Mouse (Mus musculus) CD4-positive, CD25-positive, alpha-beta regulatory T cell, adult 2 months (primary cell): ENCODE data around the gene Ncf2.

Experiments
- DNase-seq: peaks from one replicate; pipeline ENCODE4 v3.0.0-alpha.2; 2012; ENCODE audit warnings: low read depth, low spot score

The Ncf2 gene

GRCm38 (mm10) chr1:152796683-152797263 is 3.2 kb upstream of the Ncf2 start:
- no peak for DNase-seq

DNA sequence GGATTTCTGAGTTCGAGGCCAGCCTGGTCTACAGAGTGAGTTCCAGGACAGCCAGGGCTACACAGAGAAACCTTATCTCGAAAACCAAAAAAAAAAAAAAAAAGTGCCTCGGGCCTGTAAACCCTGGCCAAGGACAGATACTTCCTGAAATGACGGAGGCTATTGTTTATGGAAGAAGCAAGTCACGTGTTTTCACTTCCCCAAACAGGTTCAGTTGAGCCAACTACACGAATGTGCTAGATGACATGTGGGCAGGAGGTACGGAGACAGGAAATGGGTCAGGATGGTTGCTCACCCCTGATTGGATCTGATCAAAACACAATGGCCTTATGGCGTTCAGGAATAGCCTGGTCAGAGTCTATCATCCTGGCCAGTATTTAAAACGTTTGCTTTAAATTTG is 1.9 kb upstream of the Ncf2 start:
- no peak for DNase-seq

DNA sequence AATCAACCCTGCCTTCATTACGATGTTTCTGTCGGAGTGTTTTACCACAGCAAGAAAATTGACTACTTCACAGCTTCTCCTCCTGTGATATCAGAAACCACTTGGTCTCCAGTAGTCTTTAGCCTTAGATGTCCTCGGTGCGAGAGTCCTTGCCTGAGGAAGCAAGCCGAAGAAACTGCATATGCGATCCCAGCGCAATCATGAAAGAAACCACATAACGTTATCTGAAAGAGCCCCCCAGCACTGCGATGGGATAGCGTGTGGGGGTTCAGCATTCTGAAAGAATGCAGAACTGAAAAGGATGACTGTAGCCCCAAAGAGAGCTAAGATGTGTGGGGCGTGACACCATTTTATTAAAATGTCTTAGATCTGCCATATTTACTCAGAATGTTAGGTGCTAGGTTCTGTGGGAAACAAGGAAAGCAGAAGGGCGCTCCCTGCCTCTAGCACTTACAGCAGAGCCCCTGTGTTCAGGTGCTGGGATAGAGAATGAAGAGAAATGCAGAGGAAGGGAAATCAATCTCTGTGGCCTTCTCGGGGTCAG is 711 bp downstream of the Ncf2 start:
- no peak for DNase-seq

GRCm38 (mm10) chr1:152804907-152805306 is 4.9 kb downstream of the Ncf2 start:
- DNase-seq: no peak

- no peak for DNase-seq
Observed at GRCm38 (mm10) chr1:152807619-152808391, 7.8 kb downstream of the Ncf2 start.

GRCm38 (mm10) chr1:152808392-152808680 is 8.3 kb downstream of the Ncf2 start:
- no peak for DNase-seq

DNA sequence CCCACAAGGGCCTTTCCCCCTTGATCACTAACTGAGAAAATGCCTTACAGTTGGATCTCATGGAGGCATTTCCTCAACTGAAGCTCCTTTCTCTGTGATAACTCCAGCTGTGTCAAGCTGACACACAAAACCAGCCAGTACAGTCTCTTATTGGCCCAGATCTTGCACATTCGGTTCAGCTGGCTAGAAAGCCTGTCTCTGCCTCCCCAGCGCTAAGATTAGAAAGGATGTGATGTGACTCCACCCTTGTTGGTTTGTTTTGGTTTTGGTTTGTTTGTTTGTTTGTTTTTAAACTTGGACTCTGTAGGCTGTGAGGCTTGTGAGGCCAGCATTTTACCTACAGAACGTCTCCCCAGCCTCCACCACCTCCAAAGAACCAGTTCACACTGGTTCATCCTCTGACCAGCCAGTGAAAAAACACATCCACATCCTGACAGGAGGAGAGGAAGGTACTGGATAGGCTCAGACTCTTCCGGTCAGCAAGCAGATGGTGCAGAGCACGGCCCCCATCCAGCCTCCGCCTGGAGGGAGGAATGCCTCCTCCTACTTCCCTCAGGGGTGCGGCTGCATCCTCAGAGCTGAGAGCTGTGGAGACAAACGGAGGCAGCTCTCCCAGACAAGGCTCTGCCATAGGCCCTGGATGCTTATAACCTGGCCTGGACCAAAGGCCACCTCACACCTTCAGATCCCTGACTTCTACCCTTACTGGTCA is 9.7 kb downstream of the Ncf2 start:
- DNase-seq: no peak

DNA sequence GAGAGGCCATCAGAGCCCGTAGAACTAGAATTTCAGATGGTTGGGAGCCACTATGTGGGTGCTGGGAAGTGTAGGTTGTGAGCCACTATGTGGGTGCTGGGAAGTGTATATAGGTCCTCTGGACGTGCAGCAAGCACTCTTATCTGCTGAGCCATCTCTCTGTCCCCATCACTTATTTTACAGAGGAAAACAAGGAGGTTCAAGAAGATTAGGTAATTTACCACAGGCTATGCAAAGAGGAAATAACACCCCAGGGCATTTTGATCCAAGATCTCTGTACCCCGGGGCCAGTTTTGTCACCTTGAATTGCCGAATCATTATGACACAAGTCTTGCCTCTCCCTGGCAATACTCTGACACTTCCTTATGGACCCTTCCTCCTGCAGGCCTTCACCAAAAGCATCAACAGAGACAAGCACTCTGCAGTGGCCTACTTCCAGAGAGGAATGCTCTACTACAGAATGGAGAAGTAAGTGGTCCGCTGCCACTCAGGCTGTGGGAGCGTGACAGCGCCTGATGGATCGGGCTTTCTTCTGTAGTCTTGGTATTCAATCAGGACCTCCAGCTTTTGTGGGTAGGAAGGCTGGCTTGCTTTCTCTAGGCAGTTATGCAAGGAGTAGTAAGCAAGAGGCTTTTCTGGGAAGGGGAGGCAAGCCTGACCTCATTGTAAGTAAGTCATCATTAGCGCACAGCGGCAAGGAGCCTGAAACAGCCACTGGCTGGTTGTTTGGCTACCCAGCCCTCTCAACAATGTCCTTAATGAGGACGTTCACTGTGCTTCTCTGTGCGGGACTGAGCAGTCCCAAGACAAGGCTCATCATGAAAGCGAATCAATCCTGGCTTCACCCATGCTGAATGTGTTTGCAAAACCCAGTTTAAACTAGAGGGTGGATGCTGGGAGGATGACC is 10.8 kb downstream of the Ncf2 start:
- DNase-seq: no peak

GRCm38 (mm10) chr1:152815265-152815701 is 15.3 kb downstream of the Ncf2 start:
- peak; percentile 11 for DNase-seq

DNA sequence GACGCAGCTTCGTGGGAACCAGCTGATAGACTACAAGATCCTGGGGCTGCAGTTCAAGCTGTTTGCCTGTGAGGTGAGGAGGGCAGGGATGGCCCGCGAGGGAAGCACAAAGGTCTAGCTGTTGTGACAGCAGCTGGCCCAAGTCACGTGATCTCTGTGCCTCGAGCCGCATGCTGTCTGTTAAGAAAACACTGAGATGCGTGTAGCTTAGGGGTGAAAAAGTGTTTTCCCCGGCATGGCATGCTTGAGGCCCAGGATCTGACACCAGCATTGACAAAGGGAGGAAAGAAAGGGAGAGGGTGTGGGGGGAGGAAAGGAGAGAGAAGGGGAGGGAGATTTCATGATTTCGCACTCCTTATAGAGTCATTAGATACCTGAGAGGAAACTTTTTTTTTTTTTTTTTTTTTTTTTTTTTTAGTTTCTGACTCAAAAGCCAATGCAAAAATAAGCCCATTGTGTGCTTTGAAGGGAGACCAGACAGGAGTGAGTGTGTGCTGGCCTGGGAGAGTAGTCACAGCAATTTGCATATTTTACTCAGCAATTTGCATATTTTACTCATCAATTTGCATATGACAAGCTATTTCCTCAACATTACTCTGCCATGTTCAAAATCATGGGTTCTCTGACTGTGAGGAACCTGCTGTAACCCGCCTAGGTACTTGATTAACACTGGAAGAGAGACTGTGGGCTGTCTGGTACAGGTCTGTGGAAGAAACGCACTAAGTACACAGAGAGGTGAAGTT is 17.2 kb downstream of the Ncf2 start:
- no peak for DNase-seq

DNA sequence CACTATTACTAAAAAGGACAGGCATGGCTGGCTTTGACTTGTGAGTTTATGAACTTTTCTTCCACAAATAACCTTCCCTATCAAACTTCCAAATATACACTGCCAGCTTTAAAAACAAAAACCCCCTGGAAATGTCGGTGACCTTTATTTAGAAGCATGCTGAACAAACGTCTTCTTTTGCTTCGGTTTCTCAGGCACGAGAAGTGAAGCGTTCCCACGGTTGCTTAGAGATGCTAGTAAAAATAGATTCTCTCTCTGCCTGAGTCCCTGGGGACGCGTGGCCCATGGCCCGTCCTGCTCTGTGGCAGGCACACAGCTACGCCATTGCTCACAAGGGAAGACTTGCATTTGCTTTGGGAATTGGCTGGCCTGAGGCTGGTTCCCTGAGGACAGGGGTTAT is 17.8 kb downstream of the Ncf2 start:
- DNase-seq: no peak

GRCm38 (mm10) chr1:152819558-152819957 is 19.6 kb downstream of the Ncf2 start:
- DNase-seq: no peak

GRCm38 (mm10) chr1:152820911-152821695 is 21.1 kb downstream of the Ncf2 start:
- no peak for DNase-seq

DNA sequence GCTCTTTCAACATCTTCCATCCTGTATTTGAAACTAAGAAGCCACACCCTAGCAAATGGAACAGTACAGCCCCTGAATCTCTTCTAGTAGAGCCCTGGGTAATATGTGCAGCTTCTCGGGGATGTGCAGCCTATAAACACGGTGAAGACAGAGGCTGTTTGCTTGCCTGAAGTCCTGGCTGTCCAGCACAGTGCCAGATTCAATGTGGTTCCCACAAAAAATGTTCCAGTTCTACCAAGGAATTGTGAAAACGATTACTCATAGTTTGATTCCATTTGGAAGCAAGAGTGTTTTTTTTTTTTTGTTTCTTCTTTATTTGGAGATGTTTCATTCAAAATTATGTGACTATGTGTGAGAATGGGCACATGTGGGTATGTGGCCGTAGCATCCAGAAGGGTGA is 21.8 kb downstream of the Ncf2 start:
- no peak for DNase-seq

DNA sequence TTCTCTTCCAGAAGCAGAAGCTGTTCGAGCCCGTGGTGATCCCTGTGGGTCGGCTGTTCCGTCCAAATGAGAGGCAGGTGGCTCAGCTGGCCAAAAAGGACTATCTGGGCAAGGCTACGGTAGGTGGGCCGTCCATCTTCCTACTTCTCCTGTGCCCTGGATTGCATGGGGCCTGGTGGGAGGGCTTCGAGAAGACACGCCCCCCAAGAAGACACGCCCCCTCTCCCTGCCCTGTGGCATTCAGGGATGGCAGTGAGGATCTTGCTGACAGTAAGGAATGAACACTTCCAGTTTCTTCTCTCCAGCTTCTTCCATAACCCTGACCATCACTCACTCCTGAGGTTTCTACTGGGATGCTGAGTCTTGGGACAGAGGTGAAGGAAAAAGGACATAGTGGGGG is 24.2 kb downstream of the Ncf2 start:
- DNase-seq: no peak

DNA sequence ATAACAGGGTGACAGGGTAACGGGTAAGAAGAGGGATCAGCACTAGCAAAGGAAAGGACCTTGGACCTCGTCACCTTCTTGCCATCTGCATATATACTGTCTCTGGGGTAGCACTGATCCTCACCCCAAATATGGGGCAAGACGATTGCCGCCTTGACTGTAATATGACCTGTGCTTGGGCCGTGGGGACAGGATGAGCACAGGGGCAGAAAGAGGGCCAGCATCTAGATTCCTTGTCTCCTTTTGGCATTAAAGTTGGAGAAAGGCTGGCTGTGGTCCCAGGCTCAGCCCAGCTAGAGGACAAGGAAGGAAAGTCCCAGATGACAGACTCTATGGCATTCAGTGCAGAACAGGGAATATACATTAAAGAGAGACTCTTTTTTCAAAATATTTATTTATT is 26.5 kb downstream of the Ncf2 start:
- DNase-seq: no peak

- DNase-seq: no peak
Observed at GRCm38 (mm10) chr1:152828168-152828567, 28.2 kb downstream of the Ncf2 start.

DNA sequence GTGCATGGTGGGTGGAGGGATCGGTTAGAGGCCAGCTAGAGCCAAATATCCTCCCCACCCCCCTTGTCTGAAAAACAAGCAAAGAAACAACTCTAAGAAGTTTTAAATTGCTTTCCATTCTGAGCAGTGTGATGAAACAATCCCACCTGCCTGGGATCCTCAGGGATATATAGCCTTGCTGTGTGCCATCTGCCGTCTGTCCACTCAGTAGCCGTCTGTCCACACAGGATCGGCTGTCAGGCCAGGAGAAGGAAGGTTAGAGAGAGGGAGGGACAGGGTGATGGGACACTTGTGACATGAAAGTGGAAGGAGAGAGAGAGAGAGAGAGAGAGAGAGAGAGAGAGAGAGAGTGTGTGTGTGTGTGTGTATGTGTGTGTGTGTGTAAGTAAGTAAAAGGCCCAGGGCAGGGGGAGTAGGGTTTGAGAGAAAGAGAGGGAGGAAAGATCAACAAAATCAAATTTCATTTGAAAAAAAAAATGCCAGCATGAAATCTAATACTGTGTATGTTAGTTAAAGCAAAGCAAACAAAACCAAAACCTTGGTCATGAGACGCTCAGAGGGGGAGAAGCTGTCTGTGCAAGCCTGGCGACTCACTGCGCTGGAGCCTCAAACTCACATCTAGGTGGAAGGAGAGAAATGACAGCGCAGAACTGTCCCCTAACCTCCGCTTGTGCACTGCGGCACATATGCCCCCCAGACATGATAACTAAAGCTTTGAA is 28.8 kb downstream of the Ncf2 start:
- no peak for DNase-seq

- DNase-seq: no peak
Observed at GRCm38 (mm10) chr1:152830054-152830453, 30.1 kb downstream of the Ncf2 start.

GRCm38 (mm10) chr1:152831003-152831402 is 31.0 kb downstream of the Ncf2 start:
- DNase-seq: no peak
